Mouse (Mus musculus) cerebellum, adult 9-11 months (tissue): Measurements from ENCODE around the gene Hagh.

ENCODE experiments used
- DNase-seq: peaks from one replicate; pipeline ENCODE4 v3.0.0; 2022

Gene Hagh

DNA sequence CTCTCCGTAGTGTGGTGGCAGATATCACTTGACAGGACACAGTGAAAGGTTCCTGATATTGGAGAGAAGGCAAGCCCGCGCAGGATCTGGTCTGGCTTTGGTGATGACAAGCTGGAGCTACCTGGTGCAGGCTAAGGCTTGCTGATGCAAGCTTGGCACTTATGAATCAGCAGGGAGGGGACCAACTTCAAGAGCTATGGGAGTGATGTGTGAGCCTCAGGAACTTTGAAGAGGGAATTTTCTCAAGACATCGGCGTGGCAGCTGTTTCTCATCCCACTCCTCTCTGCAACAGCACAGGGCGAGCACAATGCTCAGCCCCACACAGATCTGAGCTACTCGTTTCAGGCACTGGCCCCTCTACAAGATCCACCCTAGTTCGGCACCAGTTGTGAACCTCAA lies at the start of gene Hagh:
Hagh (plus strand) TSS at position 302 of the 400 bp plus-strand sequence.
- DNase-seq: no peak

DNA sequence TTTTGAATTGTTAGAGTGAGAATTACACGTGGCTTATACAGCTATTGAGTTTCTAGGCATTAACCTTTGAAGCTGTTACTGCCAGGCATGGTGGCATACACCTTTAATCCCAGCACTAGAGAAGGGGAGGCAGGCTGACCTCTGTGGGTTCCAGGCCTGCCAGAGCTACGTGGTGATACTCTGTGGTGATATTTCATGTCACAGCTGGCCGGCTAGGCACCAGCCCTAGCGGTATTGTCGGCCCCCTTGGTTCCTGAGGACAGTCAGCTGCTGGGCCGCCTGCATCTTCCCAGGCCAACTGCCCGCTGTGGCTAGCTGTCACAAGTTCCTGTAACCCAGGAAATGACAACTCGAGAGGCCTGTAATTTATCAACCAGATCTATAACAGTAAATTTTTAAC lies 47.8 kb upstream of the Hagh start:
- no peak for DNase-seq

DNA sequence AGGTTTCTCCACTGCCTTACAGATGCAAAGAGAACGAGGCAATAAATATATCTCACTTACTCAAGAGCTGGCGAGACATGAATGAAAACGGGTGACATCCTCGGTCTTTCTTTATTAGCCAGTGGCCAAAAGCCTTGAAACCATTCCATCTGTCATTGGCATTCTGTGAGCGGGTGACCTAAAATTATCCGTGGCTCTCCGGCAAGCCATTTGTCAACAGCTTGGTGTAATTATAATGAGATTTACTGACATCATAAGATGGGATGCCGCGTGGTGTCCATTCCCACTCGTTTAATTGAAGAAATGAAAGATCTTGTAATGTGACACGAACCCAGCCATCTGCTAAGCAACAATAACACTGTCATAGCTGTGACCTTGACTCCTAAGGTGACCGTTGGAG lies 45.2 kb upstream of the Hagh start:
- DNase-seq: peak; percentile 2

DNA sequence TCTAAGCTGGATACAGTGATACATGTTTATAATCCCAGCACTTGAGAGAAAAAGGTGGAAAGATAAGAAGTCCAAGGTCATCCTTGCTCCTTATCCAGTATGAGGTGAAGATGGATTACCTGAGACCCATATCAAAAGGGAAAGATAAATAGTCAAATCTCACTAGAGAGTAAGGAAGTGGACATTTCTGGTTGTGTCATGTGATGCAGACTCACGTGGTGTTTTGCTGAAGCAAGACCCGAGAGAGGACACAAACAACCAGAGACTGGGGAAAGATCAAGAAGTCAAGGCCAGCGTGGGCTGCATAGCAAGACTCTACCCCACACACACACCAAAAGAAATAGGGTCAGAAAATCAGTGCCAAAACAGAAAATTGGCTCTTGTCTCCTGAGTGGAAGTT lies 43.0 kb upstream of the Hagh start:
- DNase-seq: no peak

DNA sequence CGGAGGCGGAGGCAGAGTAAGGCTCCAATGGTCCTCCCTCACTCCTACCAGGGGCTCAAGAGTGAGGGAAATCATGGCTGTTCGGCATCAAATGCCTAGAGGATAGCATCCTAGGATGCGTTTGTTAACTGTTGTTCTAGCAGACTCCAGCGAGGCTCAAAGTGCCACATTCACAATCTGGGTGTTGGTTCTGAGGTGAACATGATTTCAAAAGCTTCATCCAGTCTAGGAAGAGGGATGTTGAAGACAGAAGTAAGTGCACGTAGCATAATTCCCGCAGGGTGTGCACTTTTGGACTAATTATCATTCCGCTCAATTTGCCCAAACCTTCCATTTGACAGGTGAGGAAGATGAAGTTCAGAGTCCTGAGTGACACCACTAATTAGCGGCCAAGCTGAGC lies 41.7 kb upstream of the Hagh start:
- DNase-seq: no peak

DNA sequence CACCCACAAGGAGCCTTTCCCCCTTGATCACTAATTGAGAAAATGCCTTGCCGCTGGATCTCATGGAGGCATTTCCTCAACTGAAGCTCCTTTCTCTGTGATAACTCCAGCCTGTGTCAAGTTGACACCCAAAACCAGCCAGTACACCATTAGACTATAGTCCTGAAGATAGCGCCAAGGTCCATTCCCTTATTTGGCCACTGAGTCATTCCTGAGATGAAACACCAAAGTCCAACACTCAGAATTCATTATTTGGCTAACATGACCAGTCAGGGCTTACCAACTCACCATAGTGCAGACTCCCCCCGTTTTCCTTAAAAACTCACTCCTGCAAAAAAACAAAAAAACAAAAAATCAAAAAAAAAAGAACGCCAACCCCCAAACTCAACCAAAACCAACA lies 40.5 kb upstream of the Hagh start:
- no peak for DNase-seq

DNA sequence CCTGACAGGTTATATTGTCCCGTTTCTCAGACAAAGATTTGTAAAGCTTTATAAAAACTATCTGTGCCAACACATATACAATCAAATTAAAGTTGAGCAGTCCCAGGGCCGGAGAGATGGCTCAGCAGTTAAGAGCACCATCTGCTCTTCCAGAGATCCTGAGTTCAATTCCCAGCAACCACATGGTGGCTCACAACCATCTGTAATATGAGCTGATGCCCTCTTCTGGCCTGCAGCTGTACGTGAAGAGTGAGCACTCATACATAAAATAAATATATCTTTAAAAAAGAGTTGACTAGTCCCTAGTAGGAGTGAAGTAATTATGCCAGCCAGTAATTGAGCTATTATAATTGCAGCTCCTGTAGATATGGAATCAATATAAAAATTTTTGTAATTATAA lies 39.4 kb upstream of the Hagh start:
- no peak for DNase-seq

DNA sequence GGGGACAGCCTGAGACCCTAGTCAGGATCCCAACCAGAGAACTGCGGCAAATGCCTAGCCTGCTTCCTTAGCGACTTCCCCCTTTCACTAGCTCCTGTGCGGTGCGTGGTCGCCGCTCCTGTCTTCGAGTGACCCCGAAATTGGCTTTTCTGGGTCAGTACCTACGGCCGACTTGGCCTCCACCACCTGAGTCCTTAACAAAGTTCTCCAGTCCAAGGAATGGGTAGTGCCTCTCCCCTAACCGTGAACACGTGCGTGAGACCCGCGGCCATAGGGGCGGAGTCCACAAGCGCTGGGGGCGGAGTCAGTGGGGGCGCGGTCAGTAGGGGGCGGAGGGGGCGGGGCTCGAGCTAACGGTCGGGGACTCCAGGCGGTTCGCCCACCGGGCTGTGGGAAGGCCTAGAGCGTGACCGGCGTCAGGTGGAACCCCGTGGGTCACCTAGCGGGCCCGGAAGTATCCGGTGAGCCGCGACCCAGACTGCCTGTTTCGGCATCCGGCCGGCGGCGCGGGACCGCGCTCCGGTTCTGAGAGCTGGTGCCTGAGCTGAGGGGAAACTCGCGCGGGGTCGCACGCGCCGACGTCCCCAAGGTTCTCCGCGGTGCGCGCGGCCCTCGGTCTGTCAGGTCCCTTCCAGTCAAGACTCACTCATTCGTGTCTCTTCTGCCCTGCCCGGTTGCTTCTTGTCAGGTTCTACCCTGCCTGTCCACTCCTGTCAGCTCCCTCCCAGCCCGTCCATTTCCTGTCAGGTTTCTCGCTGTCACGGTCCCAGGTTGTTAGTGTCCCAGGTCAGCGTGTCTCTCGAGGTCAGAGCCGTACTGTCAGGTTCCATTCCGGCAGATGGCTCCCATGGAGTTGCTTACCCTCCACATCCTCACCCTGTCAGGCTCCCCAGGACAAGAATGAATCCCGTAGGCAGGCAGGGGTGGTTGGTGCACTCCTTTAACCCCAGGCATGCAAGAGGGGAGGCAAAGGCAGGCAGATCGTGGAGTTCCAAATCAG lies 35.7 kb upstream of the Hagh start, which contains the start of gene Meiob:
Meiob (plus strand) TSS at position 338 of the 1,000 bp plus-strand sequence.
- DNase-seq: peak; percentile 7

DNA sequence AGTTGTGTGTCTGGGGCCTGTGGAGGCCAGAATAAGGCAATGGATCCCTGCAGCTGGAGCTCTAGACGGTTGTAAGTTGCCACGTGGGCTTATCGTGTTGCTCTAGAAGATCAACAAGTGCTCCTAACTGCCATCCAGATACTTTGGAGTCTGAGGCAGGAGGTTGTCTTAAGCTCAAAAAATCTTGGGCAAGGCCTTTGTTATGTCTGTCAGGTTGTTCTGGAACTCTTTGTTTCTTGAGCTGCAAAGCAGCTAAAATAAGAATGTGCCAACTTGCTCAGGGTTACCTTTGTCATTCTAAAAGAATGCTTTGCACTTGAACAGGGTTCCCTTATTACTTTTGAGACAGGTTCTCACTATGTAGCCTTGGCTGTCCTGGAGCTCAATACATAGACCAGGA lies 28.7 kb upstream of the Hagh start:
- DNase-seq: no peak

DNA sequence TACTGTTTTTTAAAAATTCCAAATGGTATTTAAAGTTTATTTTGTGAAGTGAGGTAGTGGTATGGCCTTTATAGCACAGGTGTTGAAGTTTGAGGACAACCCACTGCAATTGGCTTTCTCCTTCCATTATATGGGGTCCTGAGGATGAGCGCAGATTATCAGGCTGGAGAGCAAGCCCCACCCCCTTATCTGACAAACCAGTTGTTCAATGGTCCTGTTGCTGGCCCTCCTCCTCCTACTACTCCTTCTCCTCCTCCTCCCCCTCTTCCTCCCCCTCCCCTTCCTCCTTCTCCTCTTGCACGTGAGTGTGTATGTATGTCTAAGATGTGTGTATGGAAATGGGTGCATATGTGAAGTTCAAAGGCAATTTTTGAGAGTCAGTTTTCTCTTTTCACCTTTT lies 27.7 kb upstream of the Hagh start:
- DNase-seq: no peak

DNA sequence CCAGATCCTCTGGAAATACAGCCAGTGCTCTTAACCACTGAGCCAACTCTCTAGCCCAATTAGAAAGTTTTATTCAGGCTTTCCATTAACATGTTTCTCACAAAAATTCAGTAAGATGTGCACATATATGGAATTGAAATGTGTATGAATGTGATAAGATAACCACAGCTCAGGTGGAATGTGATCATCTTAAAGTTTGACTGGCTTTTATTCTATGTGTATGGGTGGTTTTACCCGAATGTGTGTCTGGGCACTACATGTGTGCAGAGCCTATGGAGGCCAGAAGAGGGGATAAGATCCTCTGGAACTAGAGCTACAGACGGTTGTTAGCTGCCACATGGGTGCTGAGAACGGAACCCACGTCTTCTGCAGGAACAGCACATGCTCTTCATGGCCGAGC lies 24.7 kb upstream of the Hagh start:
- no peak for DNase-seq

DNA sequence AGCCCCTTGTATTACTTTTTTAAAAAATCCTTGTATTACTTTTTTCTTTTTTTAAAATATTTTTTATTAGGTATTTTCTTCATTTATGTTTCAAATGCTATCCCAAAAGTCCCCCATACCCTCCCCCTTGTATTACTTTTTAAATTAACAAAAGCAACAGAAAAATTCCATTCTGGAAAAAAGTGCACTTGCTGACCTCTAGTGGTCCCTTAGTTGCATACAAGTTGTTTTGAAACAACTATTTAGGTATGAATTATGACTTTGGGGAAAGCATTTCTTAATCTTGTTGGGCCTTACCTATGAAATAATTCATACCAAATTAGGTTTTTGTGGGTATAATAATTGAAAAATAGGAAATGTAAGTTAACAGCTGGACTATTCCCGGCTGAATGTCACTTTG lies 22.4 kb upstream of the Hagh start:
- DNase-seq: no peak

DNA sequence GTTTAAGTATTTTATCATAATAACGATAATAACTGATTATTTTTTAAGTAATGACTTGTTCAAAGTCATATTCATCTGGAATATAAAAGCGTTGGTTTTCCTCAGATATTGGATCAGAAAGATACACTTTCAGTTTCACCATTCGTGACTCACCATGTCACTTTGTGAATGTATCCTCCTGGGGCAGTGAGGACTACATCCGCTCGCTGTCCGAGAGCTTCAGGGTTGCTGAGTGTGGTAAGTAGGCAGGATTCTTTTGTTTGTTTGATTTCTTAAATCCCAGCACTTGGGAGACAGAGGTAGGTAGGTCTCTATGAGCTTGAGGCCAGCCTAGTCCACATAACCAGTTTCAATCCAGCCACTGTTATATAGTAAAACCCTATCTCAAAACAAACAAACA lies 21.8 kb upstream of the Hagh start:
- DNase-seq: no peak

DNA sequence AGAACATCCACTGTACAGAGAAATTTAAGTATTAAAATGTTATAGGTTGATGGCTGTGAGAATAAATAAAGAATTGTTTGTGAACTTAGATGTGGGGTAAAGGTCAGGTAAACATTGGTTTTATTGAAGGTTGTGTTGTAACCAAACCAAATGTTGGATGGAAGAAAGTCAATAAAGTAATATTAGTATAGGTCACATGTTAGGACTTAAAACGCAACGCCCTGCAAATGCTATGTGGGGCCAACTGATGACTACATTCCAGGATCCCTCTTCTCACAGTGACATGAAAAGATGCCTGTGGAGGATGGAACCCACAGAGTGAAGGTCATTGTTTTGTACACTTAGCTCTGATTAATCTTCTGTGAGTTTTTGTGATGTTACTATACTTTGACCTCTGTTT lies 20.5 kb upstream of the Hagh start:
- no peak for DNase-seq

DNA sequence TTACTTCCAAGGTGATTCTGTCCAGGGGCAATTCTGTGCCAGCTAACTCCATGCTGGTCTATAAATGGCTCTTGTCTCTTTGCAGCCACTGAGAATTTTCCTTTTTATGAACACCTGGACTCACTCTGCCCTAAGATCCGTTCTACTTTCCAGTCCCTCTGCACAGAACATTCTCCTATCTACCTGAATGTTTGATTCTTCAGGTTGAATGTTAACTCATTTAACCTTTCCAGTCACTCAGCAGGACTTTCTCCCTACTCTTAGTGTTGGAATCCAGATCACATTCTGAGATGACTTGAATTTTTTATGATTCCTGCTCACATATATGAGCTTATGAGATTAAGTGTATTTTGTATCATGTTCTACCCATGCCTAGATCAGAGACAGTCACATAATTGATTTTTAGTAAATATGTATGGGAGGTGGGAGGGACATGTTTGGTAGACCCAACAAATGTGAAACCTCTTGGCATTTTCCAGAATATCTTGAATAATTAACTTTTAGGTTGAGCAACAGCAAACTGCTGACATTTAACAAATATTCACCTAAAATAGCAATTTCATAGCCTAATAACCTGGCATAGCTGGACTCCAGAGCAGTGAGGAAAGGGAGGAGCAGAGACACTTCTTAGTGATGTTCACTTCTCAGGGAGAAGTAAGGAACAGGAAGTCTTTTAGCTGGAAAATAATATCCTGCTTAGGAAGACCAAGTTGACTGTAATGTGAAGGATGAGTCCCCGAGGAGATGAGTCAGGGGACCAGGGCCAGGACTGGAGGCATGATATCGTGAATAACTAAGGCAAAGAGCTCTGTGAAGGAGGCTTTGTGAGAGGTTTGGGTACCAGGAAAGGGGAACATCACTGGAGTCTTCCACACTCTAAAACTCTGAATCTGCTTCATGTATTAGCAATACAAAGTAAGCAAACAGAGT lies 18.3 kb upstream of the Hagh start:
- DNase-seq: no peak

DNA sequence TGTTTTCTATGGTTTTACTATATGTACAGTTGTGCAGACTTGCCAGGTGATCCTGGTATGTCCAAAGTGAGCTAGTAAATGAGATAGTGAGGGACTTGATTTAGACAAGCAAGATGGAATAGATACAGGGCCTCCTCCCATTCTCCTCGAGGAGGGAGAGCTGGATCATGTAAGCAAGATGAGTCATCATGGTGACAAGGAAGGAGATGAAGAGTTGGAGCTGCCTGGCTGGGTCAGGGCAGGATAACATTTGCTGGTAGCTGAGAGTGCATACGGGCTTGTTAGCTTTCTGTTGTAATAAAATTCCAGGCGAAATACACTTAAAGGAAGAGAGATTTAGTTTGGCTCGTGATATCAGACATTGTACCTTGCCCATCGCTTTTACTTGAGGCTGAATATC lies 398 bp downstream of the Hagh start:
- DNase-seq: no peak

DNA sequence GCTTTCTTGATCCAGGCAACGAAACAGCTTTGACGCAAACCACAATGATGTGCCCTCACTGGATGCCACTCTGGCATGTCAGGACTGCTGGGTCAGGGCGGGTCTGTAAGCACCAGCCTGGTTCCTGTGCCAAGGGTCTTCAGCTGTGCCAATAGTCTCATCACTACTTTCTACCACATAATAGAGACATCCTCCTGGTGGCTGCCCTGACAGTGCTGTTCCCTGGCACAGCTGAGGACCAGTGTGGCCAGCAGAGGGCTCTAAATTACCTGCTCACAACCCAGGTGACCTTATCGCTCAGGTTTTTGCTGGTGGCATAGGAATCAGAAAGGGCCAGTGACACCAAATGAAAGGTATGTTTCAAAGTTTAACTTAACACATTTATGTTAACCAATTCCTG lies 1.2 kb downstream of the Hagh start:
- DNase-seq: no peak

DNA sequence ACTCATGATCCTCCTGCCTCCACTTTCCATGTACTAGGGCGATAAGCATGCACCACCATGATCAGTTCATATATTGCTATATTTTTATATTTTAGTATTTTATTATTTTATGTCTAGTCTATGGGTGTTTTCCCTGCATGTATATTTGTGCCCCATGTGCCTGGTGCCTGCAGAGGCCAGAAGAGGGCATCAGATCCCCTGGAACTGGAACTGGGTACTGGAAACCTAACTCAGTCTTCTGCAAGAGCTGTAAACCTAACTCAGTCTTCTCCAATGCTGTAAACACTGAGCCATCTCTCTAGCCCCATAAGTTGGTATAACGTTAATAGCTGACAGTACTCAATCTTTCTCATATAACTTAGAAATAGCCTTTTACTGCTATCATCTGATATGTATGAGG lies 2.7 kb downstream of the Hagh start:
- no peak for DNase-seq

DNA sequence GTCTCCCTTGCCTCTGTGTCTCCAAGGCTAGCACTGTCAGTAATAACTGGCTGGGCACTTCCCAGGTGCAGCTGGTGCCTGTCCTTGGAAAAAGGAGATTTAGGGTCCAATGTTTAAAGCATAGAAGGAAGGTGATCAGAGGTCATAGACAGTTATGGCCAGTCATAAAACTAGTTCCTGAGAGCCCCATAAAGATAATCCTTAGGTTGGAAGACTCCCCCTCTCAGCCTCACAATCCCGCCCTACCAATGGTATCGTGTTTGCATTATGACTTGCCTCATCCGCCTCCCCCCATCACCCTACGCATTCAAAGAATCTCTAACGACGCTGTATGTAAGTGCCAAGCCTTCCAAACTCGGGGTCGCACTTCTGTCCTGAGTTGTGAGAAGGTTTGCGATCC lies 4.6 kb downstream of the Hagh start:
- DNase-seq: no peak

DNA sequence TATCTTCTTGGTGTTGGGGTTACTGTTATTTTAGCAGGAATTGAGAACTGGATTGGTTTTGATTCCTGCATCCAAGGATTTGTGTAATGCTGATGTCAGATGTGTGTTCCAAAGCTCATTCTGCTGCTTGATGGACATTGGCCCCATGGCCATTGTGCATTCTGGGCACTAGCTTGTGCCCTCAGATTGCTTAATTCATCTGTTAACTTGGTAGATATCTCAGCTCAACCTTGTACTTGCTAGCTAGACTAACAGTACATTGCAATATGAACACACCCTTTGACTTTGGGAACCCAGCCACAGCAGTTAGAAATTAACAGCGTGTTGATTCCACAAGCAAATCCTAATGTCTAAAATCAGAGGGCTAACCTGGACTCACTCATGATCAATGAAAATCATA lies 7.4 kb downstream of the Hagh start:
- DNase-seq: no peak

DNA sequence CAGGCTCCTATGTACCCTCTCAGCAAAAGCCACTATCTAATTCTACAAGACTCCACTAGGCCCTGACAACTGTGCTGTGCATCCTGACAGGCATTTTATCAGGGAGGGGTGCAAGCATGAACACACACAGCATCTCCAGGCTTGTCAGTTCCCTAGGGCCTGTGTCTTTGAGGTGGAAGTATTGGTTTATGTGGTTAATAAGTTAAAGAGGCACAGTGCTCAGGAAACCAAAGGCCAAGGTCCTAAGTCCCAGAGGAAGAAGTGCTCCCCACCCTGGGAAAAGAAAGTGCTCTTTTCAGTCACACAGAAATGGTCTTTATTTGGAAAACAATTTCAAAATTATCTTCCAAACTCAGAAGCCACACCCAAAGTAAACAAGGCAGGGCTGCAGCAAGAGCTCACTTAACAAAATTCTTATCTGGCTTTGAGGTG lies 8.7 kb downstream of the Hagh start:
- no peak for DNase-seq

DNA sequence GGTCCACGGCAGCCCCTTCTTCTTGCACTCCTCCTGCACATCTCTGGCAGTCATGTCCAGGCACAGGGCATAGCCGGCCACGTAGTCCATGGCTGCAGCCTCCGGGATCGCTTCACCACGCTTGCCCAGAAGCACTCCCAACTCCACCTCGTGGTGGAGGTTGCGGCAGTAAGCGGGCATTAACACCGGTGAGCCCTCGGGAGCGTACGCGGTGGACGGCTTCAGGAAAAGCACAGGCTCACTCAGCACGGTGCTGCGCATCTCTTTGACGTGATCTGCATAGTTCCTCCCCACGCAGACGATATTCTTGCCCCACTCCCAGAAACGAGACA lies 9.8 kb downstream of the Hagh start:
- DNase-seq: no peak

DNA sequence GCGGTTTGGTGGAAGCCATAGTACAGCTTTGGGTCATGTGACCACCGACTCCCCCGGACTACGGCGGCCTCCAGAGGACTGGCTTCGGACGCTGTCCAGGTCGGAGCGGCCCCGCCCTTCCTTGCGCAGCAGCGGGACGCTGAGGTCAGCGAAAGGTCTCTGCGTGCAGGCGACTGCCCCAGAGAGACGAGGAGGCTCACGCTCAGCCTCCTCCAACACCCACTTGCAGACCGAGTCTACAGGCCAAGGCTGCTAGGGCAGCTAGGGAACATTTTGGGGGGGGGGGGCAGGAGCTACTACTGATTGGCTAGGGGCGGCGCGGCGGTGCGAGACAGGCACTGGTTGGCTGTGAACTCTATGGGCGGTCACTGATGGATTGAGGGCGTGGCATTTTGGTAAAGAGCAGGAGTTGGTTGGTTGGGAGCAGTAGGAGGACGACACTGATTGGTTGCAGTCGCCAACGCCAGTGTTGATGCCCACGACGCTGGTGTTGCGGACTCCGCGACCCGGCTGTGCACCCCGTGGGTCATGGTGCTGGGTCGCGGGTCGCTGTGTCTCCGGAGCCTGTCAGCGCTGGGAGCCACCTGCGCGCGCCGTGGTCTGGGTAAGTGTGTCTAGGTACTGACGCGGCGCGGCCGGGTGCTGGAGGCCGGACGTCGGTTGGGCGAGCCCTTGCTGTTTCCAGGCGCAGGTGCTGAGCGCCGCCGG lies 10.3 kb downstream of the Hagh start, which contains the start of gene Fahd1:
Fahd1 (minus strand) TSS at position 300 of the 708 bp plus-strand sequence.
- peak; percentile 98 for DNase-seq
